Mouse (Mus musculus) E14TG2a.4 (cell line): ENCODE measurements at regions not wholly inside any gene's neighbourhood (a gene's known extent, or its start where the extent isn't known, plus 50 kb on each side); places are given as distances from the start of the nearest gene placed in this dataset.

ENCODE experiments used
- CTCF ChIP-seq: conservative IDR thresholded peaks from 2 replicates; pipeline ENCODE4 v1.5.1; 2014; ENCODE audit warnings: low read length
- NANOG ChIP-seq: IDR thresholded peaks from 2 replicates; pipeline ENCODE4 v1.6.1; 2014; ENCODE audit warnings: borderline replicate concordance, low read length, mixed read lengths
- POU5F1 ChIP-seq: IDR thresholded peaks from 2 replicates; pipeline ENCODE4 v1.6.1; 2014; ENCODE audit warnings: low read length, borderline replicate concordance

DNA sequence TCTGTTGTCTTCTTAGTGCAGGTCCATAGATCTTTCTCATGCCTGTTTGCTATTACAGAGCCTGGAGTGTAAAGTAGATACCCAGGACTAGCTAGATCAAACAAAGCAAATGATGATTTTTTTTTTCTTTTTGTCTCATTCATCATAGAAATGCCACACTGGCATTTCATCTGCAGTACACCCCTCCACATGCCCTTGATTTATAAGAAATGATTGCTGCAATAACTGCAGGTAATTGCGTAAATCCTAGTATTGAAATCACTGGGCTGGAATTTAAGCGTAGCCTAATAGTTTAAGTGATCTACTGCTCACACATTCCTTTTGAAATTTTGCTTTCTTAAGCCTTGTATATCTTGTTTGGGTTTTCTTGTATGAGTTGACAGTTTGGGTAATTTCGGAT, 581.4 kb downstream of the Trim52 start:
- no peak for TF ChIP-seq CTCF
- no peak for TF ChIP-seq NANOG
- TF ChIP-seq POU5F1 = no peak
